Mouse (Mus musculus): ENCODE measurements at regions not wholly inside any gene's neighbourhood (a gene's known extent, or its start where the extent isn't known, plus 50 kb on each side); places are given as distances from the start of the nearest gene placed in this dataset.

GRCm38 (mm10) chr1:104578123-104578522, 190.2 kb upstream of the Cdh20 start:
- 71% methylated on average over 2 of the region's 2 CpGs for WGBS
- no peak overlapping the region for H3K9ac ChIP-seq (ENCODE audit: low read depth, low read length)
- DNase-seq (ENCODE audit: low spot score) = no peak

DNA sequence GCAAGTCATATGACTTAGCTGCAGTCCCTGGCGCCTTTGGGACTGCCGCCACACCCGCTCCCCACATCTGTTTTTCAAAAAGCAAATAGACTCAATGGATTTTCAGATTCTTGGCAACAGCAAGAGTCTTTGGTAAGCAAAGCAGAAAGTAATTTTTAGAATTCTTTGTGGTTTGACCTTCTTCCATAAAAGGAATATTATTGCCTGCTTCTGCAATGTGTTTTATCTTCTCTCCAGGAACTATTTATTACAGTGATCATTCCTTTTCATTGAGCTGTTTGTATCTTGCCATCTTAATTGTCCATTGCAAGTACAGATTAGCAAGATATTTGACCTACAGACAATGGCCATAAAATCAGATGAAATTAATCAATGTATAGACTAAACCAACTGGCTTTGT, 184.2 kb upstream of the Cdh20 start:
- WGBS = 84% methylated on average over 3 of the region's 3 CpGs
- H3K27ac ChIP-seq (ENCODE audit: low read depth, low read length) = no peak overlapping the region
- no peak overlapping the region for H3K4me3 ChIP-seq (ENCODE audit: low read depth, low read length)
- H3K9me3 ChIP-seq (ENCODE audit: control insufficient read depth, low read length) = no peaks in the 10 kb centered on the region
- H3K36me3 ChIP-seq (ENCODE audit: control insufficient read depth, insufficient read depth, low read length) = no peaks in the 10 kb centered on the region
- no peak overlapping the region for H3K4me2 ChIP-seq (replicated peaks; ENCODE audit: low read depth, low read length)
- DNase-seq (ENCODE audit: low spot score) = no peak
- no peak overlapping the region for H3K9ac ChIP-seq (ENCODE audit: low read depth, low read length)
- ATAC-seq (ENCODE audit: low FRiP score) = no peak
- no peaks in the 10 kb centered on the region for H3K27me3 ChIP-seq (ENCODE audit: control insufficient read depth, insufficient read depth, low read length)
- no peaks in the 10 kb centered on the region for H3K4me1 ChIP-seq (replicated peaks; ENCODE audit: control insufficient read depth, insufficient read depth, low read length)

More at GRCm38 (mm10) chr1:104578123-104578522, 190.2 kb upstream of the Cdh20 start:
- no peak overlapping the region for H3K27ac ChIP-seq (ENCODE audit: low read depth, low read length)
- H3K4me2 ChIP-seq (replicated peaks; ENCODE audit: low read depth, low read length) = no peak overlapping the region
- no peaks in the 10 kb centered on the region for H3K4me1 ChIP-seq (replicated peaks; ENCODE audit: control insufficient read depth, insufficient read depth, low read length)
- H3K36me3 ChIP-seq (ENCODE audit: control insufficient read depth, insufficient read depth, low read length) = no peaks in the 10 kb centered on the region
- ATAC-seq (ENCODE audit: low FRiP score) = no peak
- H3K27me3 ChIP-seq (ENCODE audit: control insufficient read depth, insufficient read depth, low read length) = no peaks in the 10 kb centered on the region
- no peak overlapping the region for H3K4me3 ChIP-seq (ENCODE audit: low read depth, low read length)
- H3K9me3 ChIP-seq (ENCODE audit: control insufficient read depth, low read length) = no peaks in the 10 kb centered on the region

DNA sequence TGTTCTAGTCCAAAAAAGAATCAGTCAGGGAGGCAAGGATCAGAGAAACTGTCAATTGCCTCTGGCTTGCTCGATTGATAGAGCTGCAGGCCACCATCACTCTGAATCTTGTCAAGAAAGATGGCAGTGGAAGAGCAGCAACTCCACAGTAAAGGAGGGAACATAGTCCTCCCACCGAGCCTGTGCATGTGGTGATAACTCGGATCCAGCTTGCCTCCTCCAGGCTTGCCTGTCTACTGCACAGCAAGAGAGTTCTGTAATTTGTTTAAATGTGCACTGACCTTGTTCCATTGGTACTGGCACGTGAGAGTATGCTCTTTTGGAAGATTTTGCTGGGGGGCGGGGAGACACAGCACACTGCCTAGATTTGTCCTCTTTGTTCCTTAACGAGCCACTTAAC, 181.3 kb upstream of the Cdh20 start:
- H3K4me3 ChIP-seq (ENCODE audit: low read depth, low read length) = no peak overlapping the region
- whole genome bisulfite sequencing = 56% methylated on average over 6 of the region's 6 CpGs
- H3K4me1 ChIP-seq (replicated peaks; ENCODE audit: control insufficient read depth, insufficient read depth, low read length) = no peaks in the 10 kb centered on the region
- ATAC-seq (ENCODE audit: low FRiP score) (no peak), DNase-seq (ENCODE audit: low spot score) (no peak)
- H3K9me3 ChIP-seq (ENCODE audit: control insufficient read depth, low read length) = no peaks in the 10 kb centered on the region
- H3K36me3 ChIP-seq (ENCODE audit: control insufficient read depth, insufficient read depth, low read length) = no peaks in the 10 kb centered on the region
- no peak overlapping the region for H3K27ac ChIP-seq (ENCODE audit: low read depth, low read length)
- H3K4me2 ChIP-seq (replicated peaks; ENCODE audit: low read depth, low read length) = no peak overlapping the region
- no peaks in the 10 kb centered on the region for H3K27me3 ChIP-seq (ENCODE audit: control insufficient read depth, insufficient read depth, low read length)
- H3K9ac ChIP-seq (ENCODE audit: low read depth, low read length) = no peak overlapping the region

DNA sequence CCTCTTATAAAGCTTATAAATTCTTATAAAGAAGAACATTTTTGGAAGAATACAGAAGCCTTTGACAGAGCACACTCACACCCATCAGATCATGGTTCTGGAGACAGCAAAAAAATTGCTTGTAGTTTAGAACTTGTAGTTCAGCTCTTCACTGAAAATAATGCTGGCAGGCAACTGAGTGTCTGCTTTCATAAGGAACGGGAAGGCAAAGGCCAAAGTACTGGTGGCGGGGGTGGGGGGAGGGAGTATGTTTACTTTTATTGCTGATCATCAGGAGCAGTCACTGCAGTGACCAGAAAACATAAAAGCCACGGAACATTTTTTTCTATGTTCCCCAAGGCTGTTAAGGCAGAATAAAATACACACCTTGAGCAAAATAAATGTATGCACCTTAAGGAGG, 163.0 kb upstream of the Cdh20 start:
- Histone ChIP-seq H3K9ac (ENCODE audit: low read depth, low read length) (no peak overlapping the region), H3K36me3 (ENCODE audit: control insufficient read depth, insufficient read depth, low read length) (no peaks in the 10 kb centered on the region), H3K4me1 (replicated peaks; ENCODE audit: control insufficient read depth, insufficient read depth, low read length) (no peaks in the 10 kb centered on the region), H3K27ac (ENCODE audit: low read depth, low read length) (no peak overlapping the region), H3K4me3 (ENCODE audit: low read depth, low read length) (no peak overlapping the region), H3K4me2 (replicated peaks; ENCODE audit: low read depth, low read length) (no peak overlapping the region), H3K9me3 (ENCODE audit: control insufficient read depth, low read length) (no peaks in the 10 kb centered on the region), H3K27me3 (ENCODE audit: control insufficient read depth, insufficient read depth, low read length) (no peaks in the 10 kb centered on the region)
- ATAC-seq (ENCODE audit: low FRiP score) = no peak
- WGBS = 78% methylated on average over 3 of the region's 3 CpGs
- DNase-seq (ENCODE audit: low spot score) = no peak

DNA sequence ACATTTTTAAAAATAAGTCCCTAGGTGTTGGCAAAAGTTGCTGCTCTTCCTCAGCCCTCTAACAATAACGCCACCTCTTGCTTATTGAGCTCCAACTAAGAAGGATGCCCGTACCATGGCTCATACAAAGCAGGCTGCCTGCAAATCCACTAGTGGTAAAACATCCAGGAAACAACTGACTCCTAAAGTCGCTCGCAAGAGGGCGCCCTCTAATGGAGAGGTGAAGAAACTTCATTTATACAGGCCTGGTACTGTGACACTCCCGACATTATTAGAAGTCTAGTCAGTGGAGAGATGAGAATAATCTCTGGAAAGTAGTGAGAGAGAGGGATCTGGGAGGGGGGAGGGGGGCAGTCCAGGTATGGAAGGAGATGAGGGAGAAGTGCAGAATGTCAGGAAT, 158.9 kb upstream of the Cdh20 start:
- 40% methylated on average over 6 of the region's 6 CpGs for WGBS

GRCm38 (mm10) chr1:104617374-104617773, 151.0 kb upstream of the Cdh20 start:
- Histone ChIP-seq H3K4me3 (ENCODE audit: low read depth, low read length) (no peak overlapping the region), H3K9me3 (ENCODE audit: control insufficient read depth, low read length) (no peaks in the 10 kb centered on the region), H3K9ac (ENCODE audit: low read depth, low read length) (no peak overlapping the region), H3K27ac (ENCODE audit: low read depth, low read length) (no peak overlapping the region), H3K4me2 (replicated peaks; ENCODE audit: low read depth, low read length) (no peak overlapping the region), H3K36me3 (ENCODE audit: control insufficient read depth, insufficient read depth, low read length) (no peaks in the 10 kb centered on the region), H3K27me3 (ENCODE audit: control insufficient read depth, insufficient read depth, low read length) (no peaks in the 10 kb centered on the region), H3K4me1 (replicated peaks; ENCODE audit: control insufficient read depth, insufficient read depth, low read length) (no peaks in the 10 kb centered on the region)
- no peak for ATAC-seq (ENCODE audit: low FRiP score)
- DNase-seq (ENCODE audit: low spot score) = no peak
- WGBS = 91% methylated on average over 1 of the region's 1 CpGs

More for the DNA sequence above, 158.9 kb upstream of the Cdh20 start:
- Histone ChIP-seq H3K36me3 (ENCODE audit: control insufficient read depth, insufficient read depth, low read length) (no peaks in the 10 kb centered on the region), H3K4me2 (replicated peaks; ENCODE audit: low read depth, low read length) (no peak overlapping the region), H3K27ac (ENCODE audit: low read depth, low read length) (no peak overlapping the region), H3K9ac (ENCODE audit: low read depth, low read length) (no peak overlapping the region), H3K9me3 (ENCODE audit: control insufficient read depth, low read length) (no peaks in the 10 kb centered on the region), H3K4me3 (ENCODE audit: low read depth, low read length) (no peak overlapping the region), H3K27me3 (ENCODE audit: control insufficient read depth, insufficient read depth, low read length) (no peaks in the 10 kb centered on the region), H3K4me1 (replicated peaks; ENCODE audit: control insufficient read depth, insufficient read depth, low read length) (no peaks in the 10 kb centered on the region)
- no peak for ATAC-seq (ENCODE audit: low FRiP score)
- DNase-seq (ENCODE audit: low spot score) = no peak

GRCm38 (mm10) chr1:104619805-104620375, 148.4 kb upstream of the Cdh20 start:
- DNase-seq (ENCODE audit: low spot score) (no peak), ATAC-seq (ENCODE audit: low FRiP score) (no peak)
- no peaks in the 10 kb centered on the region for H3K9me3 ChIP-seq (ENCODE audit: control insufficient read depth, low read length)
- H3K27me3 ChIP-seq (ENCODE audit: control insufficient read depth, insufficient read depth, low read length) = no peaks in the 10 kb centered on the region
- no peaks in the 10 kb centered on the region for H3K4me1 ChIP-seq (replicated peaks; ENCODE audit: control insufficient read depth, insufficient read depth, low read length)
- no peak overlapping the region for H3K4me2 ChIP-seq (replicated peaks; ENCODE audit: low read depth, low read length)
- H3K27ac ChIP-seq (ENCODE audit: low read depth, low read length) = no peak overlapping the region
- H3K36me3 ChIP-seq (ENCODE audit: control insufficient read depth, insufficient read depth, low read length) = no peaks in the 10 kb centered on the region
- no peak overlapping the region for H3K4me3 ChIP-seq (ENCODE audit: low read depth, low read length)
- 83% methylated on average over 2 of the region's 2 CpGs for WGBS
- H3K9ac ChIP-seq (ENCODE audit: low read depth, low read length) = no peak overlapping the region

- no peaks in the 10 kb centered on the region for H3K4me1 ChIP-seq (replicated peaks; ENCODE audit: control insufficient read depth, insufficient read depth, low read length)
- H3K27ac ChIP-seq (ENCODE audit: low read depth, low read length) = no peak overlapping the region
- WGBS = 68% methylated on average over 2 of the region's 2 CpGs
- ATAC-seq (ENCODE audit: low FRiP score) (no peak), DNase-seq (ENCODE audit: low spot score) (no peak)
- H3K4me3 ChIP-seq (ENCODE audit: low read depth, low read length) = no peak overlapping the region
- no peak overlapping the region for H3K4me2 ChIP-seq (replicated peaks; ENCODE audit: low read depth, low read length)
- H3K9ac ChIP-seq (ENCODE audit: low read depth, low read length) = no peak overlapping the region
- H3K9me3 ChIP-seq (ENCODE audit: control insufficient read depth, low read length) = no peaks in the 10 kb centered on the region
- no peaks in the 10 kb centered on the region for H3K27me3 ChIP-seq (ENCODE audit: control insufficient read depth, insufficient read depth, low read length)
- no peaks in the 10 kb centered on the region for H3K36me3 ChIP-seq (ENCODE audit: control insufficient read depth, insufficient read depth, low read length)
These were observed 142.8 kb upstream of the Cdh20 start for GRCm38 (mm10) chr1:104625528-104625927.

DNA sequence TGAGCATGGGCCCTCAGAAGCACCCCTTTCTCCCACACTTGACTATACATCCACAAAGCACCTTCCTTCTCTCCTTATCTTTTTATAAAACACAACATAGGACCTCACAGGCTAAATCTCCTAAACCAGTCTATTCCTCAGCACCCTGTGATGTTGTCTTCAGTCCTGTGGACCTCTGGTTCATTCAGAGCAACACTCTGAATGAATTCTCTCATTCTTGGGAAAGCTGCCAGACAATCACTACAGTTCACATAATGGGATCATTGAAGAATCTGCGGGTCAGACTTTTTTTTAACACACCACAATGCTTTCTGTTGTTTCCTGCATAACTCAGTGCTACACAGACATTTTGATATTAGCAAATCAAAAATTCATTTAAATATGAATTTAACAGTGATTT, 115.9 kb upstream of the Cdh20 start:
- H3K9me3 ChIP-seq (ENCODE audit: control insufficient read depth, low read length) = no peaks in the 10 kb centered on the region
- no peak overlapping the region for H3K4me2 ChIP-seq (replicated peaks; ENCODE audit: low read depth, low read length)
- DNase-seq (ENCODE audit: low spot score) (no peak), ATAC-seq (ENCODE audit: low FRiP score) (peak; percentile 40)
- no peaks in the 10 kb centered on the region for H3K27me3 ChIP-seq (ENCODE audit: control insufficient read depth, insufficient read depth, low read length)
- H3K4me1 ChIP-seq (replicated peaks; ENCODE audit: control insufficient read depth, insufficient read depth, low read length) = no peaks in the 10 kb centered on the region
- H3K4me3 ChIP-seq (ENCODE audit: low read depth, low read length) = no peak overlapping the region
- H3K27ac ChIP-seq (ENCODE audit: low read depth, low read length) = no peak overlapping the region
- H3K36me3 ChIP-seq (ENCODE audit: control insufficient read depth, insufficient read depth, low read length) = no peaks in the 10 kb centered on the region
- no peak overlapping the region for H3K9ac ChIP-seq (ENCODE audit: low read depth, low read length)
- 46% methylated on average over 1 of the region's 1 CpGs for WGBS

All from hindbrain, embryonic 11.5 days (tissue).